Comparison of ENCODE assay signal across 8 mouse cellular contexts in genomic region chrX:51681756-51682155, GRCm38 (mm10). TPM values are rescaled to one million over a fixed set of nuclear protein-coding genes. Genes with fewer than 3 reads are reported as not detected.
DNase-seq lines count a peak whose midpoint lies in the region; ATAC-seq lines count a peak whose summit lies in the region.

Gene Hs6st2 (minus strand): TSS chrX:51681856.

- peaks cover 11% of the 10 kb centered on the region; the same call in 1 of the 2 replicates for H3K27me3 ChIP-seq in kidney, embryonic 14.5 days (ENCODE audit: control insufficient read depth, insufficient read depth, low read length)
- peaks cover 68% of the 10 kb centered on the region for H3K27me3 ChIP-seq in embryonic facial prominence, embryonic 13.5 days
- peaks cover 22% of the 10 kb centered on the region; the same call in 1 of the 2 replicates for H3K27me3 ChIP-seq in intestine, embryonic 16.5 days (replicated peaks; ENCODE audit: control insufficient read depth, insufficient read depth, low read length)
- peaks cover 36% of the 10 kb centered on the region for H3K27me3 ChIP-seq in midbrain, embryonic 13.5 days

- H3K4me3 ChIP-seq in kidney, embryonic 14.5 days (ENCODE audit: low read length): peak within 1 kb of the TSS; percentile 51
- H3K4me3 ChIP-seq in embryonic facial prominence, embryonic 13.5 days: peak within 1 kb of the TSS; percentile 54
- H3K4me3 ChIP-seq in intestine, embryonic 16.5 days (ENCODE audit: low read length): peak within 1 kb of the TSS; percentile 55
- peak within 1 kb of the TSS; percentile 51 for H3K4me3 ChIP-seq in midbrain, embryonic 13.5 days (replicated peaks)

- no peak for ATAC-seq in kidney, embryonic 14.5 days (ENCODE audit: low FRiP score, low TSS enrichment)
- no peak for ATAC-seq in embryonic facial prominence, embryonic 13.5 days (ENCODE audit: insufficient number of reproducible peaks, insufficient read depth, low FRiP score, low TSS enrichment, low read depth)
- no peak for ATAC-seq in intestine, embryonic 16.5 days
- ATAC-seq in midbrain, embryonic 13.5 days: no peak
- no peak for ATAC-seq in frontal cortex, adult (ENCODE audit: low TSS enrichment)

- no peaks in the 10 kb centered on the region for H3K4me1 ChIP-seq in kidney, embryonic 14.5 days (ENCODE audit: control insufficient read depth, insufficient read depth, low read length)
- 0 out of 2 replicates have a peak, but pooled peaks cover 6% of the 10 kb centered on the region for H3K4me1 ChIP-seq in embryonic facial prominence, embryonic 13.5 days
- H3K4me1 ChIP-seq in intestine, embryonic 16.5 days (ENCODE audit: control insufficient read depth, insufficient read depth, low read length): no peaks in the 10 kb centered on the region
- no peaks in the 10 kb centered on the region; the same call in 1 of the 2 replicates for H3K4me1 ChIP-seq in midbrain, embryonic 13.5 days (replicated peaks)

- H3K9ac ChIP-seq in kidney, embryonic 14.5 days (ENCODE audit: low read depth, low read length): peak within 1 kb of the TSS; percentile 53; the same call in 1 of the 2 replicates
- H3K9ac ChIP-seq in embryonic facial prominence, embryonic 13.5 days: peak within 1 kb of the TSS; percentile 75
- H3K9ac ChIP-seq in intestine, embryonic 16.5 days (ENCODE audit: low read depth, low read length): peak within 1 kb of the TSS; percentile 63
- H3K9ac ChIP-seq in midbrain, embryonic 13.5 days (replicated peaks): peak within 1 kb of the TSS; percentile 66

- peak within 1 kb of the TSS; percentile 76 for H3K4me2 ChIP-seq in kidney, embryonic 14.5 days (replicated peaks; ENCODE audit: low read depth, low read length)
- peak within 1 kb of the TSS; percentile 76 for H3K4me2 ChIP-seq in embryonic facial prominence, embryonic 13.5 days
- peak within 1 kb of the TSS; percentile 89 for H3K4me2 ChIP-seq in intestine, embryonic 16.5 days (ENCODE audit: low read depth, low read length)
- peak within 1 kb of the TSS; percentile 76 for H3K4me2 ChIP-seq in midbrain, embryonic 13.5 days (replicated peaks)

- H3K36me3 ChIP-seq in kidney, embryonic 14.5 days (ENCODE audit: control insufficient read depth, insufficient read depth, low read length): no peaks in the 10 kb centered on the region
- no peaks in the 10 kb centered on the region for H3K36me3 ChIP-seq in embryonic facial prominence, embryonic 13.5 days
- no peaks in the 10 kb centered on the region for H3K36me3 ChIP-seq in intestine, embryonic 16.5 days (ENCODE audit: control insufficient read depth, insufficient read depth, low read length)
- no peaks in the 10 kb centered on the region for H3K36me3 ChIP-seq in midbrain, embryonic 13.5 days

- no peak for DNase-seq in kidney, postnatal 4 days
- no peak for DNase-seq in thymus, postnatal 4 days
- DNase-seq in urinary bladder, adult 18-20 months (ENCODE audit: low spot score in 2 of 2): no peak

- H3K9me3 ChIP-seq in kidney, embryonic 14.5 days (ENCODE audit: control insufficient read depth, low read length): no peaks in the 10 kb centered on the region
- H3K9me3 ChIP-seq in embryonic facial prominence, embryonic 13.5 days: no peaks in the 10 kb centered on the region
- no peaks in the 10 kb centered on the region for H3K9me3 ChIP-seq in intestine, embryonic 16.5 days (ENCODE audit: control insufficient read depth, low read length)
- H3K9me3 ChIP-seq in midbrain, embryonic 13.5 days: no peaks in the 10 kb centered on the region

- WGBS in kidney, embryonic 14.5 days: 27% methylated on average over 5 of the region's 5 CpGs
- 24% methylated on average over 5 of the region's 5 CpGs for WGBS in embryonic facial prominence, embryonic 13.5 days
- 25% methylated on average over 5 of the region's 5 CpGs for WGBS in intestine, embryonic 16.5 days
- 15% methylated on average over 5 of the region's 5 CpGs for WGBS in midbrain, embryonic 13.5 days

- peak within 1 kb of the TSS; percentile 30; the same call in 1 of the 2 replicates for H3K27ac ChIP-seq in kidney, embryonic 14.5 days (ENCODE audit: low read depth, low read length)
- peak within 1 kb of the TSS; percentile 33; the same call in 1 of the 2 replicates for H3K27ac ChIP-seq in embryonic facial prominence, embryonic 13.5 days
- H3K27ac ChIP-seq in intestine, embryonic 16.5 days (ENCODE audit: low read length): no peak within 1 kb of the TSS
- H3K27ac ChIP-seq in midbrain, embryonic 13.5 days: no peak within 1 kb of the TSS

RNA-seq across cellular contexts. Expression of gene Hs6st2, which starts in this region (rescaled TPM):
- polyA plus RNA-seq in kidney, embryonic 14.5 days (2014; fragmentation: Nextera tagmentation; extraction: Ambion mirVana): 18.1 and 25.3 TPM in 2 replicates
- polyA plus RNA-seq in embryonic facial prominence, embryonic 13.5 days (2015; fragmentation: Nextera tagmentation; extraction: Ambion mirVana): 27.9 and 30.1 TPM in 2 replicates
- polyA plus RNA-seq in intestine, embryonic 16.5 days (2015; fragmentation: Nextera tagmentation; extraction: Ambion mirVana): 4.3 and 4.4 TPM in 2 replicates
- 16.8 and 24.7 TPM in 2 replicates for polyA plus RNA-seq in midbrain, embryonic 13.5 days (2015; fragmentation: Nextera tagmentation; extraction: Ambion mirVana)

Comparison
In these comparisons a context has a peak if more than half of its experiments do, and no peak if none do; other contexts are left out.
1. H3K27ac ChIP-seq: peak in kidney, embryonic 14.5 days (single experiment) and embryonic facial prominence, embryonic 13.5 days (single experiment); none in intestine, embryonic 16.5 days (single experiment) and midbrain, embryonic 13.5 days (single experiment).
2. Peak in every context shown above with its lines, with median percentiles within 50 percentile points of each other: H3K4me2 ChIP-seq, H3K4me3 ChIP-seq and H3K9ac ChIP-seq.